ENCODE assay signal across 9 mouse cellular contexts in the genomic region with DNA sequence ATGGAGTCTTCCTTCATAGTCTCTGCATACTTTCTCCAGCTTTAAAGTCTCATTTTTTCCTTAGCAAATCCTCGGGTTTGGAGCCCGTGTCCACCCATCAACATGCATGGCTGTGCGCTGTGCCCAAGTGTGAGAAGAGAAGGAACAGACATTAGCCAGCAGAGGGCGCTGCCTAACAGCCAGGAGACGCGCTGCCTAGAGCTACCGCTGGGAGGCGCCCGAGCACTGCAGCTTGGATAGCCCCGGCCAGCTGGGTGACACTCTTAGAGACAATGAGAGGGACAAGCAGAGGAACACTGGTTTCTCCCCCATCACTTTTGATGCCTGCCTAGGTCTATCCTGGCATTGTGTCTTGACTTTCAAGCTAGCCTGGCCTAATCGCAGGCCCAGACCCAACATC. TPM values are rescaled to one million over a fixed set of nuclear protein-coding genes. Genes with fewer than 3 reads are reported as not detected.
A peak's percentile ranks its signal among the peaks of the same experiment; 100 is the strongest.
DNase-seq lines count a peak whose midpoint lies in the region; ATAC-seq and TF ChIP-seq lines count a peak whose summit lies in the region.
"Had no signal": no experiment of that assay in that cellular context is flagged by ENCODE, and none has a peak within 500 bp of the region (broad histone marks: within the 10 kb centered on the region; RNA-seq: fewer than 3 reads in every experiment).

No protein-coding gene starts in this region.

- ATAC-seq in forebrain, embryonic 16.5 days = peak; percentile 76
- peak; percentile 80 for ATAC-seq in neural tube, embryonic 15.5 days (ENCODE audit: low FRiP score)

- TF ChIP-seq CTCF in ES-Bruce4 (IDR thresholded peaks at IDR 0.05; ENCODE audit: low read depth, low read length) = peak; percentile 100

- no peak overlapping the region for H3K4me2 ChIP-seq in forebrain, embryonic 16.5 days (ENCODE audit: low read length)
- H3K4me2 ChIP-seq in neural tube, embryonic 15.5 days = peak overlapping the region; percentile 31

- TF ChIP-seq EP300 in ES-Bruce4 (IDR thresholded peaks at IDR 0.05; ENCODE audit: insufficient read depth, low read depth, low read length) = 0 out of 2 replicates have a peak, but pooled peaks have one; percentile 64

- H3K9ac ChIP-seq in ES-Bruce4 (ENCODE audit: low read depth, poor library complexity, severe bottlenecking) = no peak overlapping the region
- H3K9ac ChIP-seq in forebrain, embryonic 16.5 days (replicated peaks; ENCODE audit: low read depth, low read length) = 0 out of 2 replicates have a peak overlapping the region, but pooled peaks have one; percentile 12
- H3K9ac ChIP-seq in neural tube, embryonic 15.5 days (replicated peaks) = no peak overlapping the region

- peak; percentile 85 for DNase-seq in cerebellum, adult 11 months
- peak; percentile 95 to 97 for DNase-seq in heart, postnatal 36 days
- peak; percentile 89 to 94 for DNase-seq in layer of hippocampus, adult 18-20 months (ENCODE audit: low spot score in 2 of 2)
- DNase-seq in lung, adult 18-20 months = peak; percentile 83 to 87
- peak; percentile 94 for DNase-seq in testis, postnatal 10 days (ENCODE audit: low spot score)

- no peak overlapping the region for H3K27ac ChIP-seq in ES-Bruce4 (ENCODE audit: insufficient read depth, low read length)
- H3K27ac ChIP-seq in forebrain, embryonic 16.5 days (ENCODE audit: low read length) = no peak overlapping the region
- H3K27ac ChIP-seq in neural tube, embryonic 15.5 days (replicated peaks) = no peak overlapping the region
- H3K27ac ChIP-seq: macrophage had no signal

- no peaks in the 10 kb centered on the region for H3K27me3 ChIP-seq in ES-Bruce4 (ENCODE audit: control insufficient read depth, insufficient read depth, low read length, poor library complexity, severe bottlenecking)
- no peaks in the 10 kb centered on the region for H3K27me3 ChIP-seq in forebrain, embryonic 16.5 days (replicated peaks; ENCODE audit: control insufficient read depth, insufficient read depth, low read length)
- H3K27me3 ChIP-seq in neural tube, embryonic 15.5 days (replicated peaks) = no peaks in the 10 kb centered on the region

- no peaks in the 10 kb centered on the region for H3K36me3 ChIP-seq in ES-Bruce4 (ENCODE audit: control insufficient read depth, insufficient read depth, low read length, poor library complexity, severe bottlenecking)
- no peaks in the 10 kb centered on the region for H3K36me3 ChIP-seq in forebrain, embryonic 16.5 days (ENCODE audit: control insufficient read depth, insufficient read depth)
- H3K36me3 ChIP-seq in neural tube, embryonic 15.5 days = no peaks in the 10 kb centered on the region

- WGBS in forebrain, embryonic 16.5 days = 6% methylated on average over 11 of the region's 11 CpGs
- WGBS in neural tube, embryonic 15.5 days = 6% methylated on average over 11 of the region's 11 CpGs

- TF ChIP-seq POLR2A in ES-Bruce4 (IDR thresholded peaks at IDR 0.05; ENCODE audit: insufficient read depth, low read length) = no peak

- intact Hi-C loops in heart, postnatal 36 days (cut with DNase I) = loop anchor here (1.0 to 10.0 kb wide), 3 partner anchors 226 to 656 kb away; no protein-coding TSS in a partner anchor

- H3K4me3 ChIP-seq in ES-Bruce4 (ENCODE audit: low read depth, low read length) = no peak overlapping the region
- H3K4me3 ChIP-seq in forebrain, embryonic 16.5 days (replicated peaks; ENCODE audit: low read length) = no peak overlapping the region
- H3K4me3 ChIP-seq in neural tube, embryonic 15.5 days (replicated peaks) = no peak overlapping the region

- H3K9me3 ChIP-seq in ES-Bruce4 (replicated peaks; ENCODE audit: control insufficient read depth, insufficient read depth, low read length, poor library complexity, severe bottlenecking) = no peaks in the 10 kb centered on the region
- H3K9me3 ChIP-seq in forebrain, embryonic 16.5 days (ENCODE audit: control insufficient read depth, low read length) = no peaks in the 10 kb centered on the region
- no peaks in the 10 kb centered on the region for H3K9me3 ChIP-seq in neural tube, embryonic 15.5 days (replicated peaks)

- H3K4me1 ChIP-seq in ES-Bruce4 (ENCODE audit: control insufficient read depth, insufficient read depth, low read length) = no peaks in the 10 kb centered on the region
- H3K4me1 ChIP-seq in forebrain, embryonic 16.5 days (replicated peaks; ENCODE audit: control insufficient read depth, insufficient read depth, low read length) = peaks cover 3% of the 10 kb centered on the region
- peaks cover 8% of the 10 kb centered on the region; the same call in 1 of the 2 replicates for H3K4me1 ChIP-seq in neural tube, embryonic 15.5 days

RNA-seq across cellular contexts. Expression of a gene that starts 46.0 kb away (rescaled TPM):
- polyA plus RNA-seq in ES-Bruce4 (2011; ENCODE audit: insufficient read depth, insufficient read length, low read depth, missing spikeins) = 335 and 343 TPM in 2 replicates
- polyA plus RNA-seq in forebrain, embryonic 16.5 days (2015; fragmentation: Nextera tagmentation; extraction: Ambion mirVana) = 51.2 and 60.6 TPM in 2 replicates
- total RNA-seq in heart, postnatal 36 days (2021) = 10 to 100 TPM; 24.5 to 27.8 TPM
- total RNA-seq in layer of hippocampus, adult 18-20 months (2021) = 10 to 100 TPM; 13.2 to 13.7 TPM
- polyA plus RNA-seq in neural tube, embryonic 15.5 days (2015; fragmentation: Nextera tagmentation; extraction: Ambion mirVana) = 22.5 and 52.3 TPM in 2 replicates
